Mouse (Mus musculus) forebrain, embryonic 10.5 days (tissue): Measurements from ENCODE around the gene Gpr137. TPM values are rescaled to one million over a fixed set of nuclear protein-coding genes. Genes with fewer than 3 reads are reported as not detected.

ENCODE experiments used
- DNase-seq: peaks from one replicate; pipeline ENCODE4 v3.0.0-alpha.2; 2017; ENCODE audit warnings: low spot score; ENCODE audit errors: extremely low spot score
- H3K27ac ChIP-seq: fragments of 300-500 bp; sonication (generic); 2 replicates; pipeline ENCODE4 v1.5.1; 2016; ENCODE audit warnings: mild to moderate bottlenecking
- H3K27me3 ChIP-seq: fragments of 300-500 bp; sonication (generic); 2 replicates; pipeline ENCODE4 v1.6.1; 2016; ENCODE audit warnings: mild to moderate bottlenecking; ENCODE audit not compliant: poor library complexity, severe bottlenecking
- H3K36me3 ChIP-seq: fragments of 300-500 bp; sonication (generic); replicated peaks from 2 replicates; pipeline ENCODE4 v1.6.1; 2016; ENCODE audit warnings: mild to moderate bottlenecking, moderate library complexity
- H3K4me1 ChIP-seq: fragments of 300-500 bp; sonication (generic); 2 replicates; pipeline ENCODE4 v1.6.1; 2016
- H3K4me3 ChIP-seq: fragments of 300-500 bp; sonication (generic); 2 replicates; pipeline ENCODE4 v1.5.1; 2016; ENCODE audit warnings: mild to moderate bottlenecking, moderate library complexity
- H3K9me3 ChIP-seq: fragments of 300-500 bp; sonication (generic); 2 replicates; pipeline ENCODE4 v1.6.1; 2016; ENCODE audit warnings: mild to moderate bottlenecking, moderate library complexity
- WGBS: fragments of 180-500 bp; shearing (Covaris S2); methylation state at CpG from one replicate; pipeline ENCODE4 v1.1.7; 2016; 5-methylcytosine and 5-hydroxymethylcytosine counted together
- polyA plus RNA-seq: library from polyadenylated mRNA; unstranded; fragments of >200 nt; fragmentation: Nextera tagmentation; extraction: Ambion mirVana; gene quantifications from 2 replicates; pipeline ENCODE4 v1.2.1, GENCODE M21; 2016

Gpr137 gene
- polyA plus RNA-seq, 1 experiment from 2014 or later: 22.8 TPM

- Histone ChIP-seq H3K27me3 (no peaks in the 10 kb centered on the region), H3K4me3 (peak overlapping the region; percentile 86), H3K27ac (peak overlapping the region; percentile 99), H3K36me3 (peaks cover 58% of the 10 kb centered on the region), H3K9me3 (no peaks in the 10 kb centered on the region), H3K4me1 (peaks cover 72% of the 10 kb centered on the region)
- peak; percentile 100 for DNase-seq
- under 1% methylated on average over 59 of the region's 59 CpGs for WGBS
Observed at GRCm38 (mm10) chr19:6979486-6980380, 37.5 kb upstream of the Gpr137 start.

- peak overlapping the region; percentile 99 for H3K27ac ChIP-seq
- peaks cover 73% of the 10 kb centered on the region for H3K4me1 ChIP-seq
- H3K36me3 ChIP-seq: peaks cover 53% of the 10 kb centered on the region
- WGBS: 15% methylated on average over 11 of the region's 11 CpGs
- no peak for DNase-seq
- H3K4me3 ChIP-seq: peak overlapping the region; percentile 86
- no peaks in the 10 kb centered on the region for H3K9me3 ChIP-seq
- H3K27me3 ChIP-seq: no peaks in the 10 kb centered on the region
Observed at GRCm38 (mm10) chr19:6979001-6979479, 36.8 kb upstream of the Gpr137 start.

GRCm38 (mm10) chr19:6978639-6978974, 36.3 kb upstream of the Gpr137 start:
- whole genome bisulfite sequencing: 73% methylated on average over 3 of the region's 3 CpGs
- Histone ChIP-seq H3K4me1 (peaks cover 73% of the 10 kb centered on the region), H3K9me3 (no peaks in the 10 kb centered on the region), H3K36me3 (peaks cover 49% of the 10 kb centered on the region), H3K4me3 (peak overlapping the region; percentile 86), H3K27ac (peak overlapping the region; percentile 99), H3K27me3 (no peaks in the 10 kb centered on the region)
- no peak for DNase-seq

GRCm38 (mm10) chr19:6977759-6978638, 35.7 kb upstream of the Gpr137 start:
- Histone ChIP-seq H3K4me3 (peak overlapping the region; percentile 86), H3K27me3 (no peaks in the 10 kb centered on the region), H3K9me3 (no peaks in the 10 kb centered on the region), H3K36me3 (peaks cover 44% of the 10 kb centered on the region), H3K4me1 (peaks cover 73% of the 10 kb centered on the region), H3K27ac (peak overlapping the region; percentile 99; the same call in 1 of the 2 replicates)
- peak; percentile 21 for DNase-seq
- WGBS: 89% methylated on average over 13 of the region's 13 CpGs

- peak within 1 kb of the TSS; percentile 86 for H3K4me3 ChIP-seq
- peaks cover 20% of the 10 kb centered on the region for H3K27me3 ChIP-seq
- peak; percentile 64 for DNase-seq
- peaks cover 30% of the 10 kb centered on the region for H3K36me3 ChIP-seq
- H3K4me1 ChIP-seq: peaks cover 80% of the 10 kb centered on the region
- H3K9me3 ChIP-seq: no peaks in the 10 kb centered on the region
- under 1% methylated on average over 16 of the region's 16 CpGs for WGBS
- H3K27ac ChIP-seq: peak within 1 kb of the TSS; percentile 95
Observed at GRCm38 (mm10) chr19:6975537-6976521, 33.5 kb upstream of the Gpr137 start, which contains the start of gene Plcb3. Gene Plcb3, minus strand, starts transcription at chr19:6976470.

- peaks cover 30% of the 10 kb centered on the region for H3K36me3 ChIP-seq
- WGBS: under 1% methylated on average over 81 of the region's 84 CpGs
- H3K4me1 ChIP-seq: peaks cover 81% of the 10 kb centered on the region
- peaks cover 33% of the 10 kb centered on the region for H3K27me3 ChIP-seq
- H3K9me3 ChIP-seq: no peaks in the 10 kb centered on the region
- H3K27ac ChIP-seq: peak within 1 kb of the TSS; percentile 95
- peak within 1 kb of the TSS; percentile 86 for H3K4me3 ChIP-seq
- DNase-seq: peak; percentile 89
Observed at GRCm38 (mm10) chr19:6974211-6975205, 32.2 kb upstream of the Gpr137 start, which contains the start of gene Ppp1r14b. Gene Ppp1r14b, plus strand, starts transcription at chr19:6974968.

GRCm38 (mm10) chr19:6973581-6974190, 31.4 kb upstream of the Gpr137 start:
- Histone ChIP-seq H3K4me1 (peaks cover 81% of the 10 kb centered on the region), H3K27ac (peak overlapping the region; percentile 95), H3K9me3 (no peaks in the 10 kb centered on the region), H3K4me3 (peak overlapping the region; percentile 86), H3K27me3 (peaks cover 40% of the 10 kb centered on the region), H3K36me3 (peaks cover 29% of the 10 kb centered on the region)
- WGBS: 39% methylated on average over 12 of the region's 12 CpGs
- no peak for DNase-seq

- no peaks in the 10 kb centered on the region for H3K9me3 ChIP-seq
- H3K27ac ChIP-seq: no peak overlapping the region
- WGBS: 80% methylated on average over 13 of the region's 13 CpGs
- H3K4me1 ChIP-seq: peaks cover 80% of the 10 kb centered on the region
- no peak for DNase-seq
- H3K4me3 ChIP-seq: no peak overlapping the region
- peaks cover 53% of the 10 kb centered on the region for H3K27me3 ChIP-seq
- peaks cover 16% of the 10 kb centered on the region for H3K36me3 ChIP-seq
Observed at GRCm38 (mm10) chr19:6972247-6972917, 30.1 kb upstream of the Gpr137 start.

- Histone ChIP-seq H3K36me3 (peaks cover 10% of the 10 kb centered on the region), H3K4me3 (no peak overlapping the region), H3K27ac (0 out of 2 replicates have a peak overlapping the region, but pooled peaks have one; percentile 48), H3K27me3 (peaks cover 56% of the 10 kb centered on the region), H3K9me3 (no peaks in the 10 kb centered on the region), H3K4me1 (peaks cover 73% of the 10 kb centered on the region)
- WGBS: 42% methylated on average over 6 of the region's 6 CpGs
- DNase-seq: no peak
Observed at GRCm38 (mm10) chr19:6971644-6972043, 29.4 kb upstream of the Gpr137 start.

- Histone ChIP-seq H3K36me3 (peaks cover 12% of the 10 kb centered on the region), H3K4me1 (peaks cover 63% of the 10 kb centered on the region), H3K27me3 (peaks cover 56% of the 10 kb centered on the region), H3K27ac (peak overlapping the region; percentile 81), H3K4me3 (peak overlapping the region; percentile 65), H3K9me3 (no peaks in the 10 kb centered on the region)
- 19% methylated on average over 11 of the region's 11 CpGs for WGBS
- DNase-seq: no peak
Observed at GRCm38 (mm10) chr19:6970460-6971085, 28.3 kb upstream of the Gpr137 start.
